Mouse (Mus musculus): ENCODE data around the gene Eef1akmt3. TPM values are rescaled to one million over a fixed set of nuclear protein-coding genes. Genes with fewer than 3 reads are reported as not detected.

The Eef1akmt3 gene
- 0.27 and 0.51 TPM in 2 replicates for polyA plus RNA-seq (2015; fragmentation: Nextera tagmentation; extraction: Ambion mirVana)

DNA sequence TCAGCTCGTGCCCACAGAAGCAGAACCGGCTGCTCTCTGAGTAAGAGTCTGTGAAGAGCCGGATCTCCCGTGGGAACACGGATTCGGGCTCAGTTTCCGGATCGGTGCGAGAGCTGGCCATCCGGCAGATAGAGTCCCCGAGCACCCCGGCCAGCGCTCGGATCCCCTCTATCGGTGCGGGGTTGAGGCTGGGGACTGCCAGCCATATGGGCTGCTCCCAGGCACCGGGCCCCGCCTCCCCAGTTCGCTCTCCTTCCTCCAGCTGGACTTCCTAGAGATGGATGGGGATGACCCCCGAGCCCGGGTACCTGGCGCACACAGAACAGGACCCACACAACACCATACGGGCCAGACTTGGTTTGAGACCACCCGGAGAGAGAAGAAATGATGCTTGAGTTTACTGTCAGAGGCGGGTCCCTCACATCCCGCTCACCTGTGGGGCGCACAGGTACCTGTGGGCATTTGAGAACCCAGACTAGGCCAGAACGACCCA lies at the start of gene Eef1akmt3, which contains the start of gene Mettl1:
Eef1akmt3 (minus strand) TSS at position 240 of the 493 bp plus-strand sequence.
Mettl1 (plus strand) TSS at position 141 of the 493 bp plus-strand sequence.
- Histone ChIP-seq H3K4me1 (peaks cover 19% of the 10 kb centered on the region), H3K36me3 (peaks cover 11% of the 10 kb centered on the region; the same call in 1 of the 2 replicates), H3K27ac (replicated peaks) (peak within 1 kb of the TSS; percentile 60), H3K27me3 (replicated peaks) (peaks cover 4% of the 10 kb centered on the region; the same call in 1 of the 2 replicates), H3K4me3 (replicated peaks) (peak within 1 kb of the TSS; percentile 62), H3K9ac (replicated peaks) (peak within 1 kb of the TSS; percentile 62), H3K4me2 (peak within 1 kb of the TSS; percentile 99), H3K9me3 (replicated peaks) (no peaks in the 10 kb centered on the region)
- peak; percentile 75 for ATAC-seq (ENCODE audit: low FRiP score)
- WGBS = under 1% methylated on average over 28 of the region's 28 CpGs

GRCm38 (mm10) chr10:127090560-127091411 lies 49.5 kb upstream of the Eef1akmt3 start:
- whole genome bisulfite sequencing = 13% methylated on average over 57 of the region's 57 CpGs
- 0 out of 2 replicates have a peak overlapping the region, but pooled peaks have one; percentile 14 for H3K9ac ChIP-seq (replicated peaks)
- H3K4me2 ChIP-seq = peak overlapping the region; percentile 46
- peaks cover 60% of the 10 kb centered on the region for H3K27me3 ChIP-seq (replicated peaks)
- H3K9me3 ChIP-seq (replicated peaks) = no peaks in the 10 kb centered on the region
- H3K4me1 ChIP-seq = peaks cover 36% of the 10 kb centered on the region
- H3K36me3 ChIP-seq = peaks cover 55% of the 10 kb centered on the region
- peak overlapping the region; percentile 17 for H3K4me3 ChIP-seq (replicated peaks)
- ATAC-seq (ENCODE audit: low FRiP score) = peak; percentile 1; the same call in 1 of the 2 replicates
- no peak overlapping the region for H3K27ac ChIP-seq (replicated peaks)

GRCm38 (mm10) chr10:127085633-127086032 lies 44.3 kb upstream of the Eef1akmt3 start:
- no peak for ATAC-seq (ENCODE audit: low FRiP score)

GRCm38 (mm10) chr10:127085052-127085451 lies 43.7 kb upstream of the Eef1akmt3 start:
- no peak overlapping the region for H3K4me3 ChIP-seq (replicated peaks)
- H3K27ac ChIP-seq (replicated peaks) = no peak overlapping the region
- H3K9me3 ChIP-seq (replicated peaks) = no peaks in the 10 kb centered on the region
- H3K36me3 ChIP-seq = peaks cover 54% of the 10 kb centered on the region
- no peak overlapping the region for H3K4me2 ChIP-seq
- peaks cover 32% of the 10 kb centered on the region for H3K4me1 ChIP-seq
- 85% methylated on average over 9 of the region's 9 CpGs for WGBS
- ATAC-seq (ENCODE audit: low FRiP score) = no peak
- peaks cover 51% of the 10 kb centered on the region for H3K27me3 ChIP-seq (replicated peaks)
- no peak overlapping the region for H3K9ac ChIP-seq (replicated peaks)

More at GRCm38 (mm10) chr10:127085633-127086032, 44.3 kb upstream of the Eef1akmt3 start:
- Histone ChIP-seq H3K9me3 (replicated peaks) (no peaks in the 10 kb centered on the region), H3K27ac (replicated peaks) (no peak overlapping the region), H3K4me3 (replicated peaks) (no peak overlapping the region), H3K27me3 (replicated peaks) (peaks cover 54% of the 10 kb centered on the region), H3K4me1 (peaks cover 31% of the 10 kb centered on the region), H3K9ac (replicated peaks) (no peak overlapping the region), H3K36me3 (peaks cover 55% of the 10 kb centered on the region), H3K4me2 (no peak overlapping the region)
- WGBS = 72% methylated on average over 6 of the region's 6 CpGs

DNA sequence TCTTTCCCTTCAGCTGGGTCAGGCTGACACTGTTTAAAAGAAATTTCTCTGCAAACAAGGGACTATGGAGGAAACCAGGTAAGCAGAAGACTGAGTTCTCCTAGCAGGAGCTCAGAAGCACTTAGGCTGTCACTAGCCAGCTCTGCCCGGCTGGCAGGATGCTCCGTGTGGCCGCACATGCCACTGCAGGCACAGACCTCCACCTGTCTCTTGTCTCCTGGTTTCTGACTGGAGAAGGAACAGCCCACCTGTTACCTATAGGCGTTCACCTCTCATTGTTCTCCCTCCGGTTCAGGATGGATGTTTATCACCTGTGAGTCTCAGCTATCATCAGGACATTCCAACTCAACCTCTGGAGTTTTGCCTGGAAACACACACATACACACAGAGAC lies 42.6 kb upstream of the Eef1akmt3 start:
- ATAC-seq (ENCODE audit: low FRiP score) = no peak
- Histone ChIP-seq H3K4me3 (replicated peaks) (no peak overlapping the region), H3K4me2 (no peak overlapping the region), H3K27ac (replicated peaks) (no peak overlapping the region), H3K9ac (replicated peaks) (no peak overlapping the region), H3K9me3 (replicated peaks) (no peaks in the 10 kb centered on the region), H3K36me3 (peaks cover 46% of the 10 kb centered on the region), H3K4me1 (peaks cover 35% of the 10 kb centered on the region), H3K27me3 (replicated peaks) (peaks cover 39% of the 10 kb centered on the region)
- WGBS = 62% methylated on average over 5 of the region's 5 CpGs

DNA sequence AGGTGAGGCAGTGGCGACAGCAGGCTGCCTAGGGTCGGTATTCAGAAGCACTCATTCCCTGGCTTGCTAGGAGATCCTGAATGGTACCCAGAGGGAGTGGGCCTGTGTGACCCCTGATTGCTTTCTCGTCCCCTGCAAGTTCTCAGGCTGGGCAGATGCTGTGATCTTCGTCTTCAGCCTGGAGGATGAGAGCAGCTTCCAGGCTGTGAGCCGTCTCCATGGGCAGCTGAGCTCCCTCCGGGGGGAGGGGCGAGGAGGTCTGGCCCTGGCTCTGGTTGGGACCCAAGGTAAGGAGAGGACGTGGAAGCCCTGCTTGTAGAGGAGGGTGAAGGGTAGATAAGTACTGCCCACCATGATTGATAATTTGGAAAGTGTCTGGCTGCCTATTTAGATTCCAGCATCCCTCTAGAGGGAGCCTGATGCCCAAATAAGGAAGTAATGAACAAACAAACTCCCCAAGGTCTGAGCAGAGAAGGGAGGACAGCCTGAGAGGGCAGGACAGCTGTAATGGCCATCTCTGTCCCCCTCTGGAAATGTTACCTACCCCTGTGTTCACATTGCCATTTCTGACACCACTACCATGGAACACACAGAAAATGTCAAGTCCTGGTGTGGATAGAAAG lies 42.1 kb upstream of the Eef1akmt3 start:
- Histone ChIP-seq H3K27ac (replicated peaks) (no peak overlapping the region), H3K36me3 (peaks cover 43% of the 10 kb centered on the region), H3K9me3 (replicated peaks) (no peaks in the 10 kb centered on the region), H3K27me3 (replicated peaks) (peaks cover 35% of the 10 kb centered on the region), H3K4me2 (no peak overlapping the region), H3K4me1 (peaks cover 37% of the 10 kb centered on the region), H3K4me3 (replicated peaks) (no peak overlapping the region), H3K9ac (replicated peaks) (no peak overlapping the region)
- 39% methylated on average over 8 of the region's 8 CpGs for WGBS
- no peak for ATAC-seq (ENCODE audit: low FRiP score)

- Histone ChIP-seq H3K4me1 (peaks cover 47% of the 10 kb centered on the region), H3K36me3 (peaks cover 30% of the 10 kb centered on the region), H3K4me3 (replicated peaks) (peak overlapping the region; percentile 81), H3K4me2 (peak overlapping the region; percentile 93), H3K9ac (replicated peaks) (peak overlapping the region; percentile 95; the same call in 1 of the 2 replicates), H3K9me3 (replicated peaks) (no peaks in the 10 kb centered on the region), H3K27ac (replicated peaks) (no peak overlapping the region), H3K27me3 (replicated peaks) (peaks cover 22% of the 10 kb centered on the region)
- ATAC-seq (ENCODE audit: low FRiP score) = no peak
- WGBS = 31% methylated on average over 8 of the region's 8 CpGs
Measured at GRCm38 (mm10) chr10:127081996-127082620, 40.8 kb upstream of the Eef1akmt3 start.

DNA sequence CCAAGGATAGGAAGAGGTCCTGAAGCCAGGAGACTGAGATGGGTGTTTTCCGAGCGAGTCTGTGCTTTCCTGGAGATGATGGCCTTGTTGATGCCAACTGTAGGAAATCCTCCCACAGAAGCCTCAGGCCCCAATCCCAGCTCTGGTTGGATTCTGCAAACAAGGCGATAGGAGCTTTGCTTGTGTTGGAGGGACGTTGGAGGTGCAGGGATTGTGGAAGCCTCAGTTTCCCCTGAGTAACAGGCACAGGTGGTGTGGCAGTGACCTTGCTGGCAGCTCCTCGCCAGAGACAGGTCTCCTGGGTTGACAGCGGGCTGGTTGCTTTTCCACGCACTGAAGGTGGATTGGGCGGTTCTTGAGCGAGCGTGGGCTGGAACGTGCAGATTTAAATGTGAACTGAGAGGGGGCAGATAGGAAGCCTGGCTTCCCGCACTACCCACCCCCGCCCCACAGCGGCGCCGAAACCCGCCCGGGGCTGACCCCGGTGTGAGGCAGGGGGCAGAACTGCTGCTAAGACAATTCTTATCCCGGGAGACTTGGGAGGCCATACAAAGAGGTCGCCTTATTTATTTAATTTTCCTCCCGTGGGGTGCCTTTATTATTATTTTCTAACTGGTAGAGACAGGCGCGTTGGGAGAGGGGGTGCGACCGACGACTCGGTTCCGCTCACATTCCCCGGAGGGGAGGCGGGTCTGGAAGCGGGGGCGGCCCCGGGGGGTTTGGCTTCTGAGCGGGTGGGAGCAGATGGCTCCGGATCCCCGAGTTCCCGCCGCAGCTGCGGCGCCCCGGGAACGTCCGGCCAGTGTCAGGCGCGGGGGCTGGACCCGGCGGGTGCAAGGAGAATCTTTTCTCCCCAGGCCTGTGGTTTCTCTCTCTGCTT lies 39.8 kb upstream of the Eef1akmt3 start:
- no peaks in the 10 kb centered on the region for H3K9me3 ChIP-seq (replicated peaks)

DNA sequence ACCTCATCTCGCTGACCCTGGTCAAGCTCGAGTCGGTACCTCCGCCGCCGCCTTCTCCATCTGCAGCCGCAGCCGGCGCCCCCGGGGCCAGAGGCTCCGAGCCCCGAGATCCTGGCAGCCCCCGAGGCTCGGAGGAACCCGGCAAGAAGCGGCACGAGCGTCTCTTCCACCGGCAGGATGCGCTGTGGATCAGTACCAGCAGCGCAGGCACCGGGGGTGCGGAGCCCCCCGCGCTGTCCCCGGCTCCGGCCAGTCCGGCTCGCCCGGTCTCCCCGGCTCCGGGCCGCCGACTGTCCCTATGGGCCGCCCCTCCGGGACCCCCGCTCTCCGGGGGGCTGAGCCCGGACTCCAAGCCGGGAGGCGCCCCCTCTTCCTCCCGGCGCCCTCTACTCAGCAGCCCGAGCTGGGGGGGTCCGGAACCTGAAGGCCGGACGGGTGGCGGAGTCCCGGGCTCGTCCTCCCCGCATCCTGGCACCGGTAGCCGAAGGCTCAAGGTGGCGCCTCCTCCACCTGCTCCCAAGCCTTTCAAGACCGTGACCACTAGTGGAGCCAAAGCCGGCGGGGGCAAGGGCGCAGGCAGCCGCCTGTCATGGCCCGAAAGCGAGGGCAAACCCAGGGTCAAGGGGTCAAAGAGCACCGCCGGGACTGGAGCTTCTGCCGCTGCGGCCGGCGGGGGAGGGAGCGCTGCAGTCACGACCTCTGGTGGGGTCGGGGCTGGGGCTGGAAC lies 38.5 kb upstream of the Eef1akmt3 start:
- H3K27me3 ChIP-seq (replicated peaks) = peaks cover 11% of the 10 kb centered on the region
- peaks cover 55% of the 10 kb centered on the region for H3K4me1 ChIP-seq
- peak overlapping the region; percentile 81 for H3K4me3 ChIP-seq (replicated peaks)
- H3K4me2 ChIP-seq = peak overlapping the region; percentile 93
- H3K9me3 ChIP-seq (replicated peaks) = no peaks in the 10 kb centered on the region
- peaks cover 19% of the 10 kb centered on the region for H3K36me3 ChIP-seq
- H3K27ac ChIP-seq (replicated peaks) = peak overlapping the region; percentile 91
- WGBS = under 1% methylated on average over 52 of the region's 70 CpGs
- peak overlapping the region; percentile 95 for H3K9ac ChIP-seq (replicated peaks)
- peak; percentile 10 for ATAC-seq (ENCODE audit: low FRiP score)

More for the DNA sequence above, 39.8 kb upstream of the Eef1akmt3 start:
- Histone ChIP-seq H3K4me1 (peaks cover 52% of the 10 kb centered on the region), H3K27me3 (replicated peaks) (peaks cover 14% of the 10 kb centered on the region), H3K9ac (replicated peaks) (peak overlapping the region; percentile 95), H3K4me2 (peak overlapping the region; percentile 93), H3K4me3 (replicated peaks) (peak overlapping the region; percentile 81), H3K27ac (replicated peaks) (0 out of 2 replicates have a peak overlapping the region, but pooled peaks have one; percentile 18), H3K36me3 (peaks cover 24% of the 10 kb centered on the region)
- WGBS = 3% methylated on average over 48 of the region's 48 CpGs
- no peak for ATAC-seq (ENCODE audit: low FRiP score)

Data from neural tube, embryonic 15.5 days (tissue).